Mouse (Mus musculus): Measurements from ENCODE around the gene Nsun2.
"Not testable (repeated sequence)": the region's sequence is repeated elsewhere in the genome, so short reads cannot be mapped to it uniquely, and the experiment has no call there.

Gene Nsun2

DNA sequence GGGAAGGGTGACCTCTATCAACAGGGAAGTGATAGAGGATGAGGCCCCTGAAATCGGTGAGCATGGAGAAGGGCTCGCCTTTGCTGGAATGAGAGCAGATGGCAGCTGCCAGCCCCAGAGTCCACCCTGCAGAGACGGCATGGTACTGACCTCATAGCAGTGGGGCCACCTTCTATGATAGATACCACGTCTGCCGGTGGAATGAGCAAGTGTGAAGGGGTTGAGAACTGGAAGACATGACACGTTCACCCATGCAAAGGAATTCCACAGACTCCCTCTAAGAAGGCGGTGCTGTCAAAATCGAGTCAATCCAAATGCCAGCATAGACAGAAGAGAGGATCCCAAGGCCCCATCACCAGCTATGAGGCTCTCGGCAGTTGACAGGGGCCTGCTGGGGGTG is 20.7 kb downstream of the Nsun2 start:
- no peak for DNase-seq (ENCODE audit: low read depth, low spot score)
- Histone ChIP-seq H3K36me3 (ENCODE audit: control insufficient read depth, insufficient read depth, low read length, poor library complexity, severe bottlenecking) (no peaks in the 10 kb centered on the region), H3K27me3 (ENCODE audit: control insufficient read depth, insufficient read depth, low read length, poor library complexity, severe bottlenecking) (no peaks in the 10 kb centered on the region)

DNA sequence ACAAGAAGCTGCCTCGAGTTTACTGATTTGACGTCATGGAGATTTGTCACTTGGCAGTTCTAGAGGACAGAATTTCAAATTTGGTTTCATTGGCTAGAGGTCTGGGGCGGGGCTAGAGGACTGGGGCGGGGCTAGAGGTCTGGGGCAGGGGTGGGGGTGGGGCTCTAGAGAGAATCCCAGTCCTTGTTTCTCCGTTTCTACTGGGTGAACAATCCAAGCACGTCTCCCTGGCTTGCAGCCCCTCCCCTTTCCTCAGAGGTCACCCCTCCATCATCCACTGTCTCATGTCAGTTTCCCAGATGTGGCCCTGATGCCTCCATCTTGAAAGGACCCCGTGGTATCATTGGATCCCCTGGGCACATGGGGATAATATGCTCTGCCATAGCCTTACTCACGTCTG is 21.5 kb downstream of the Nsun2 start:
- H3K27me3 ChIP-seq (ENCODE audit: control insufficient read depth, insufficient read depth, low read length, poor library complexity, severe bottlenecking) = no peaks in the 10 kb centered on the region
- no peak for DNase-seq (ENCODE audit: low read depth, low spot score)
- no peaks in the 10 kb centered on the region for H3K36me3 ChIP-seq (ENCODE audit: control insufficient read depth, insufficient read depth, low read length, poor library complexity, severe bottlenecking)

DNA sequence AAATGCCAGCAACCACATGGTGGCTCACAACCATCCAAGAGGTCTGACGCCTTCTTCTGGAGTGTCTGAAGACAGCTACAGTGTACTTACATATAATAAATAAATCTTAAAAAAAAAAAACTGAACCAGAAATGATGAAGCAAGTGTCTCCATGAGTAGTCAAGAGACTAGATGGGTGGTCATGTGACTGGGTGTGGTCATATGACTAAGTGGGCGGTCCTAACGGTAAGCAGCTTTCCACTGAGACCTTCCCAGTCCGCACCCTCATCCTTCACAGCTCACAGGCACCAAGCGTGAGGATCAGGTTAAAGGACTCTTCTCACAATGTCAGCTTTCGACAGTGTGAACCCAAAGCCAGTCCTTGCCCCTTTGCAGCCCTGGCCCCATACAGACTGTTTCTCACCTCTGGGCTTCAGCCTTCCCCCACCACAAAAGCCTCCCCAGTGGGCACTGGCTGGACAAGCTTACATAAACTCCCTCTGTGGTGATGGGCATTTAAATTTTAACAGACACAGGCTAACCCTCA is 22.5 kb downstream of the Nsun2 start:
- no peak for DNase-seq (ENCODE audit: low read depth, low spot score)
- no peaks in the 10 kb centered on the region for H3K27me3 ChIP-seq (ENCODE audit: control insufficient read depth, insufficient read depth, low read length, poor library complexity, severe bottlenecking)
- no peaks in the 10 kb centered on the region for H3K36me3 ChIP-seq (ENCODE audit: control insufficient read depth, insufficient read depth, low read length, poor library complexity, severe bottlenecking)

DNA sequence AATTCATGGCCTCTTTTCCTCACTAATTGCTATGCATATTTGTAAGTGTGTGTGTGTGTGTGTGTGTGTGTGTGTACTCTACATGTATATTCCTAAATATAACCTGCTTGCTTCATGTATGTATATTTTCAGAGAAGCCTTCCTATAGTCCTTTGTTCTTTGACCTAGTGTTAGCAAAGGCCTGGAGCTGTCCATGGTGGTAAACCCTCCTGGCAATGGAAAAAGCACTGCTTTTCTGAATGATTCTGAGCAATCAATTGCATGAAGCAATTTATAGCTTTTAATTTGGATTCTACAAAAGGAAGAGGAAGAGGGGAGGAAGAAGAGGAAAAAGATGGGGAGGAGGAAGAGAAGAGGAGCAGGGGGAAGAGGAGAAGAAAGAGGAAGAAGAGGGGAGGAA is 23.2 kb downstream of the Nsun2 start:
- no peaks in the 10 kb centered on the region for H3K27me3 ChIP-seq (ENCODE audit: control insufficient read depth, insufficient read depth, low read length, poor library complexity, severe bottlenecking)
- no peak for DNase-seq (ENCODE audit: low read depth, low spot score)
- H3K36me3 ChIP-seq (ENCODE audit: control insufficient read depth, insufficient read depth, low read length, poor library complexity, severe bottlenecking) = no peaks in the 10 kb centered on the region

DNA sequence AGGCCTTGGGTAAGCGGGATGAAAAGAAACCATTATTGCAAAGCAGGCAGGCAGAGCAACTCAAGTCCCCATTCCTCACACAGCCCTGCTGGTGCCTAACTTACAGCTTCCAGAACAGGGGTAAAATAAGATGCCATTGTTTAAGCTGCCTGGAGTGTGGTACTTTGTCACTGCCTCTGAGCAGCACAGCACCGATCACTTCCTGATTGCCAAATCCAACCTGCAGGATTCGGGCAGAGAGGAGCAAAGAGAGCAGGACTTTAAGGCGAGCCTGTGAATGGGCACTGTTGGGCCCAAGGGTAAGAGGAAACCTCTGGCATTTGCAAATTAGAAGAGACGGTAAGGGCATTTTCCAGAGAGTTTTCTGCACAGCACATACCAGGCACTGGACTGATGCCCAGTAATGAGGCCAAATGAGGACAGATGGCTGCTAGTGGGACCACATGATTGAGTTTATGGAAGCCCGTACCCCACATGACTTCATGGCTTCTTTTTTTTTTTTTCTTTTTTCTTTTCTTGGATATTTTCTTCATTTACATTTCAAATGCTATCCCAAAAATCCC is 24.6 kb downstream of the Nsun2 start:
- no peaks in the 10 kb centered on the region for H3K27me3 ChIP-seq (ENCODE audit: control insufficient read depth, insufficient read depth, low read length, poor library complexity, severe bottlenecking)
- DNase-seq (ENCODE audit: low read depth, low spot score) = no peak
- H3K36me3 ChIP-seq (ENCODE audit: control insufficient read depth, insufficient read depth, low read length, poor library complexity, severe bottlenecking) = no peaks in the 10 kb centered on the region

DNA sequence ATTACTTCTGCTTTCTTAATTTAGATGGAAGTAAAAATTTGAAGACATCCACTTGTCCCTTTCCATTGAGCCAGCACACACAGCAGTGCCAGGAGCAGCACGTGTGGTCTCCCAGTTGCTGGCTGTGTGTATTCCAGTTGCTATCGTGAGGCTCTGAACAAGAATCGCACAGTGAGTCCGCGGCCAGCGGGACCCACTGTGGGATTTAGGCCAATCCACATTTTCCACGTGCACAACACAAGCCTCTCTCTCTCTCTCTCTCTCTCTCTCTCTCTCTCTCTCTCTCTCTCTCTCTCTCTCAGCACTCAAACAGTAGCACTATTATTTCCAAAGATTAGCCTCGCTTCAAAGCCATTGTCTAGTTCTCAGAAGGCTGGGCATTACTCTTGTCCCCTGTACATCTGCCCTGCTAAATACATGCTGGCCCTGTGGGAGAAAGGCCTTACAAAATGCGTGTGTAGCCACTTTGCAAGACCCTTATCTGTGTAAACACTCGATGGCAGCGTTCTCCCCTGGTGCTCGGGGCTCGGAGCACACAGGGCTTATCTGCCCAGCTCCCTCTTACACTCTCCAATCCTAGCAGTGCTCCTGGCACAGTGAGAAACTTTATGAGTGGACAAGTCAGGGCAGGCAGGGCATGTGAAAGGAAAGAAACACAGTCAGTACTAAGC is 25.9 kb downstream of the Nsun2 start:
- no peak for DNase-seq (ENCODE audit: low read depth, low spot score)
- no peaks in the 10 kb centered on the region for H3K36me3 ChIP-seq (ENCODE audit: control insufficient read depth, insufficient read depth, low read length, poor library complexity, severe bottlenecking)
- H3K27me3 ChIP-seq (ENCODE audit: control insufficient read depth, insufficient read depth, low read length, poor library complexity, severe bottlenecking) = no peaks in the 10 kb centered on the region

DNA sequence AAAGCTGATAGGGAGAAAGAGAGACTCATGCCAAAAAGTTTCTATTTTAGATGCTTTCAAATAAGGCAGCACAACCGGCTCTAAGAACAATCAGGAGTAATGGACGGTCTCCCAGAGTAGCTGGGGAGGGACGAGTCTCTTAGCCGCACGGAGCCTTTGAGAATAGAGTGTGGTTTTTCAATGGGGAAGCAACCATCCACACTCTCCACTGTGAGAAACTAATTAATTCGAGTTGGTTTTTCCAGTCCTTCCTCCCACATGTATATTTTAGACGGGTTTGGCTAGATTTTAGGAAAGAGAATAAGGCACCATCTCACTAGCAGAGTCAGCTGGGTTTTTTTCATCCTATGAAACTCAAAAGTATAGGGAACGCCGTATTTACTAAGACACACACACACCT is 28.5 kb downstream of the Nsun2 start:
- DNase-seq (ENCODE audit: low read depth, low spot score) = no peak
- Histone ChIP-seq H3K27me3 (ENCODE audit: control insufficient read depth, insufficient read depth, low read length, poor library complexity, severe bottlenecking) (no peaks in the 10 kb centered on the region), H3K36me3 (ENCODE audit: control insufficient read depth, insufficient read depth, low read length, poor library complexity, severe bottlenecking) (no peaks in the 10 kb centered on the region)

DNA sequence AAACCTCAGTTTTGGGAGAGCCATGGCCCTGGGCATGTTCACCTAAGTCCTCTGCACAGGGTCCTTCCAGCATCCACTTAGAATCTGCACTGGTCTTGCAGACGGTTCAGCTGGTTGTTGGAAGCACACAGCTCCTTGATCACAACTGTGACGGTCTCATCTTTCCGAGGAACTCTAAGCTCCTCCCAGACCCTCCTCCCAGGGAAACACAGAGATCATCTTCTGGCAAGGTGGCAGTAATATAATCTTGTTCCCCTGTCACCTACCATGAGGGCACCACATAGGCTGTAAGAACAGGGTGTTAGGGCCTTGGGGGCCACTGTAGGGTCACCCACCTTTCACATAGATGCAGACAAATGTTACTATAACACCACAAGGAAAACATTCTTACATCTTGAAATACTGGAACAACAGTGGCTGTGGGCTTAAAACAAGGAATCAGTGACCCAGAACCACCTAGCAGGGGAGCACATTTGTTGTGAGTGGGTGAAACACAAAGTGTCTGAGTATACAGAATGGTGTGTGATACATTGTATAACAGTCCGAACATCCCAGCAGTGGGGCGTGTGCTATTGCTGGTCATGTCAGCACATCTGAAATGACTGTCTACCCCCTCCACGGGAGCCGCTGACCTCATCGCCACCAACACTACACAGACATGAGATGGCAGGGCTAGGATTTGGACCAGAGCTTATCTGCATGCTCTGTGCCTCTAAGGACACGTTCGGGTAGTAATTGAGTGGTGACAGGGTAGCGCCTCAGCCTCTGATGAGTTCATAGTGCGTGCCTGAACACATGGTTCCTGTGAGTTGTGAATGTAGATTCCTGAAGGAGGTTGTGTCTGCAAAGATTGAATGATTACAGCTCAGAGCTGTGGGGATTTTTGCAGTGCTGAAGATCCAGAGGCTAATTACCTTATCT is 29.4 kb downstream of the Nsun2 start:
- no peaks in the 10 kb centered on the region for H3K36me3 ChIP-seq (ENCODE audit: control insufficient read depth, insufficient read depth, low read length, poor library complexity, severe bottlenecking)

DNA sequence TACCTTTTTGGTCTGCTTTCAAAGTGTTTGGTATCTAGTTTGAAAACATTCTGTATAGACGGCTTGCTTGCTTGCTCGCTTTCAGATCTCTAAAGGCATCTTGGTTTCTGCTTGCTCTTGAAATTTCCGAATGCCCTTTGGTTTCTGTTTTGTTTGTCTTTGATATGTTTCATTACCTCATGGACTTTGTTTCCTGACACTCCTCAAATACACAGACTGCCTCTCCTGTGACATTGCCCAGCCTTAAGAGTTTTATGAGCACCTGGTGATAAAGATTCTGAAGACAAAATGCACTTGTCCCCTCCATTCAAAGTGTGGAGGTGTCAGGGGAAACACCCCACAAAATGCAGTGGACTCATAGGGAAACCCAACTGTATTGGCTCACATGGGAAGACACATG is 30.4 kb downstream of the Nsun2 start:
- DNase-seq (ENCODE audit: low read depth, low spot score) = no peak
- no peaks in the 10 kb centered on the region for H3K36me3 ChIP-seq (ENCODE audit: control insufficient read depth, insufficient read depth, low read length, poor library complexity, severe bottlenecking)
- H3K27me3 ChIP-seq (ENCODE audit: control insufficient read depth, insufficient read depth, low read length, poor library complexity, severe bottlenecking) = no peaks in the 10 kb centered on the region

More for the DNA sequence above, 29.4 kb downstream of the Nsun2 start:
- DNase-seq (ENCODE audit: low read depth, low spot score) = no peak
- no peaks in the 10 kb centered on the region for H3K27me3 ChIP-seq (ENCODE audit: control insufficient read depth, insufficient read depth, low read length, poor library complexity, severe bottlenecking)

DNA sequence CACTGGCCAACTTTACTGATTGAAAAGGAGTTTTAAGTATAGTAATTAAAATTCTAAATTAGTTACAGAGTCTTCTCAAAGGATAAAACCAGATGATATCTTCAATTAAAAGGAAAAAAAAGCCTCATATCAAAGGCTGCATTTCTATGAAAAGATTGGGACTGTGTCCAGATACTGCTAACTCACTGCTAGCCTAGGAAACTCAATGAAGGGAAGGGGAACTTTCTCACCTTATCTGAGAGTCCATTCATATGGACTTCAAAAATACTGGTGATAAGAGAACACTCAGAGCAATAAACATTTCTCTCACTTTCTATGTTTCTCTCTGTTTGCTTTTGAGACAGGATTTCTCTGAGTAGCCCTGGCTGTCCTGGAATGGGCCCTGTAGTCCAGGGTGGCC is 31.0 kb downstream of the Nsun2 start:
- Histone ChIP-seq H3K36me3 (ENCODE audit: control insufficient read depth, insufficient read depth, low read length, poor library complexity, severe bottlenecking) (no peaks in the 10 kb centered on the region), H3K27me3 (ENCODE audit: control insufficient read depth, insufficient read depth, low read length, poor library complexity, severe bottlenecking) (no peaks in the 10 kb centered on the region)
- no peak for DNase-seq (ENCODE audit: low read depth, low spot score)

DNA sequence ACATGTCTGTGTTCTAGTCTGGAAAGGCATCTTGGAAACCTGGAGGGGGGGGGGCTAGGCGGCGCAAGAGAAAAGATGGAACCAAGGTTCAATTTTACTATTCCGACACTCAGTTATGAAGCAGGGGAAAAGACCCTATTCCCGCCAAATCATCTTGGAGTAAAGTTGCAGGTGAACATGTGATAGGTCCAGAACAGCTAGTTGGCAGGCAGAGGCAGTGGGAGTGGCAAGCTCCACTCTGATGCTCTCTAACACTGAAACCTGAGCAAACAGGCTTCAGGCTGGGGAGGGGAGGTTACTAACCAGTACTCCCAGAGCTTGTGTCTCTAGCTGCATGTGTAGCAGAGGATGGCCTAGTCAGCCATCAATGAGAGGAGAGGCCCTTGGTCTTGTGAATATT is 31.9 kb downstream of the Nsun2 start:
- H3K27me3 ChIP-seq (ENCODE audit: control insufficient read depth, insufficient read depth, low read length, poor library complexity, severe bottlenecking); H3K36me3 ChIP-seq (ENCODE audit: control insufficient read depth, insufficient read depth, low read length, poor library complexity, severe bottlenecking); DNase-seq (ENCODE audit: low read depth, low spot score): not testable (repeated sequence)

DNA sequence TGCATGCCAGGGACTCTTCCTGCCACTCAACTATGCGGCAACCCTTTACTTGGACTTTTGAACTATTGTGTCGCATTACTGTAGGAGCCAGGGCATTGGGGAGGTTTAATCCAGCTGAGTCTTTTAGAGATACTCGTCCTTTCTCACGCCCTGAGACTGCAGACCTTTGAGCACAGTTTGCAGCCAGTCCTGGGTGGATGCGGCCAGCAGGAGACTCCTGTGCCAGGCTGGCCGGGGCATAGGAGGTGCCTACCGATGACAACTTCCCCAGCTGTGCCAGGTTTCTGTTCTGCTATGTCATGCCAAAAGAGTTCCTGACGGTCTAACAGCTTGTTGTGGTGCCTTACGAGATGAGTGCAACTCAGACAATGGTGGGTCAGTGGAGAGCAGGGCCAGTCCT is 35.7 kb downstream of the Nsun2 start:
- no peak for DNase-seq (ENCODE audit: low read depth, low spot score)
- H3K27me3 ChIP-seq (ENCODE audit: control insufficient read depth, insufficient read depth, low read length, poor library complexity, severe bottlenecking) = no peaks in the 10 kb centered on the region
- H3K36me3 ChIP-seq (ENCODE audit: control insufficient read depth, insufficient read depth, low read length, poor library complexity, severe bottlenecking) = no peaks in the 10 kb centered on the region

DNA sequence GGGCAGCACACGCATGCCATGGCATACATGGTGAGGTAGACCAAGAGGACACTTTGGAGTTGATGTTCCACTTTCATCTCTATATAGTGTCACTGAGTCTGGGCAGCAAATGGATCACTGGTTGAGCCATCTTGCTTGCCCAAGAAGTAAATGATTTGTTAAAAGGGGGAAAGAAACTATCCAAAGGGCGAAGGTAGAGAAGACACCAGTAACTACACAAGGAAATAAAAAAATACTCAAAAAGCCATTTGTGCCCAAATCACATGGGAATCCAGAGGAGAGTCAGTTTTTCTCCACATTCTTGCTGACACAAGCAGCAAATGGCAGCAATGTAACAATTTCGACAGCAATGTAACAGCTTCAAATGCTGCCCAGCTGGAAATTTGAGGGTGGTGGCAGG is 39.0 kb downstream of the Nsun2 start:
- DNase-seq (ENCODE audit: low read depth, low spot score) = no peak
- H3K27me3 ChIP-seq (ENCODE audit: control insufficient read depth, insufficient read depth, low read length, poor library complexity, severe bottlenecking) = no peaks in the 10 kb centered on the region

DNA sequence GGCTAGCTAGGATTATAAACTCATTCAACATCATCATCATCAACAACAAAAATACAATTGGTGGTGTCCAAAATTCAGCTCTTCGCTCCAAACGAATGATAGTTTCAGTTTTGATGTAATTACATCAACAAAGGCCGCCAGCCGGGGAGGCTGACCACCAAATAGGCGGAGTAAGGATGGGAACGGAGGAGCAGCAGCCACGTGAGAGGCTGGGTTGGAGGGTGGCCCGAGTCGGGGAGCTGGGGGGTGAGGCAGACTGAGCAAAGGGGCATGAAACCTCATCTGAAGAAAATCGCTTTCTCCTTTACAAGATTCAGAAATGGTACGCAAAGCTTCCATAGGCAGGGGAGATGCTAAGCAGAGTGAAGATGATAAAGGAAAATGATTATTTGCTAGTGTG is 43.1 kb downstream of the Nsun2 start:
- Histone ChIP-seq H3K27me3 (ENCODE audit: control insufficient read depth, insufficient read depth, low read length, poor library complexity, severe bottlenecking) (no peaks in the 10 kb centered on the region), H3K36me3 (ENCODE audit: control insufficient read depth, insufficient read depth, low read length, poor library complexity, severe bottlenecking) (no peaks in the 10 kb centered on the region)
- DNase-seq (ENCODE audit: low read depth, low spot score) = no peak

More for the DNA sequence above, 39.0 kb downstream of the Nsun2 start:
- H3K36me3 ChIP-seq (ENCODE audit: control insufficient read depth, insufficient read depth, low read length, poor library complexity, severe bottlenecking) = no peaks in the 10 kb centered on the region
